Mouse (Mus musculus) neural tube, embryonic 11.5 days (tissue): ENCODE measurements around the gene Wnk2. TPM values are rescaled to one million over a fixed set of nuclear protein-coding genes. Genes with fewer than 3 reads are reported as not detected.

Source experiments
- ATAC-seq: fragments of 200-750 bp; cut with Nextera tagmentation; 2 replicates; pipeline ENCODE4 v1.8.0; 2017; ENCODE audit warnings: moderate number of reproducible peaks, mild to moderate bottlenecking, moderate TSS enrichment, moderate library complexity; ENCODE audit not compliant: insufficient read depth, low FRiP score, low TSS enrichment
- DNase-seq: peaks from one replicate; pipeline ENCODE4 v3.0.0-alpha.2; 2015; ENCODE audit warnings: low spot score
- H3K27ac ChIP-seq: fragments of 300-500 bp; sonication (generic); 2 replicates; pipeline ENCODE4 v1.5.1; 2014; ENCODE audit warnings: low read depth, mild to moderate bottlenecking, low read length
- H3K27me3 ChIP-seq: fragments of 300-500 bp; sonication (generic); 2 replicates; pipeline ENCODE4 v1.6.1; 2014; ENCODE audit warnings: mild to moderate bottlenecking, low read length, mixed read lengths; ENCODE audit not compliant: control insufficient read depth, insufficient read depth
- H3K36me3 ChIP-seq: fragments of 300-500 bp; sonication (generic); 2 replicates; pipeline ENCODE4 v1.6.1; 2014; ENCODE audit warnings: mild to moderate bottlenecking, low read length, moderate library complexity, mixed read lengths; ENCODE audit not compliant: control insufficient read depth, insufficient read depth
- H3K4me1 ChIP-seq: fragments of 300-500 bp; sonication (generic); 2 replicates; pipeline ENCODE4 v1.6.1; 2014; ENCODE audit warnings: low read length, mixed read lengths; ENCODE audit not compliant: control insufficient read depth, insufficient read depth
- H3K4me2 ChIP-seq: fragments of 300-500 bp; sonication (generic); 2 replicates; pipeline ENCODE4 v1.6.1; 2014; ENCODE audit warnings: low read depth, mild to moderate bottlenecking, moderate library complexity
- H3K4me3 ChIP-seq: fragments of 300-500 bp; sonication (generic); 2 replicates; pipeline ENCODE4 v1.5.1; 2014; ENCODE audit warnings: low read depth, low read length
- H3K9ac ChIP-seq: fragments of 300-500 bp; sonication (generic); 2 replicates; pipeline ENCODE4 v1.6.1; 2014; ENCODE audit warnings: mild to moderate bottlenecking, low read length
- H3K9me3 ChIP-seq: fragments of 300-500 bp; sonication (generic); 2 replicates; pipeline ENCODE4 v1.6.1; 2016; ENCODE audit warnings: low read length; ENCODE audit not compliant: control insufficient read depth
- whole genome bisulfite sequencing: fragments of 180-500 bp; shearing (Covaris S2); extraction: QIAGEN DNeasy Blood & Tissue Kit; methylation state at CpG from one replicate; pipeline ENCODE4 v1.1.7; 2014; 5-methylcytosine and 5-hydroxymethylcytosine counted together
- polyA plus RNA-seq: library from polyadenylated mRNA; unstranded; fragments of >200 nt; fragmentation: Nextera tagmentation; extraction: Ambion mirVana; gene quantifications from 2 replicates; pipeline ENCODE4 v1.2.1, GENCODE M21; 2014

Wnk2 gene
- polyA plus RNA-seq, 1 experiment from 2014 or later = 10.7 TPM

DNA sequence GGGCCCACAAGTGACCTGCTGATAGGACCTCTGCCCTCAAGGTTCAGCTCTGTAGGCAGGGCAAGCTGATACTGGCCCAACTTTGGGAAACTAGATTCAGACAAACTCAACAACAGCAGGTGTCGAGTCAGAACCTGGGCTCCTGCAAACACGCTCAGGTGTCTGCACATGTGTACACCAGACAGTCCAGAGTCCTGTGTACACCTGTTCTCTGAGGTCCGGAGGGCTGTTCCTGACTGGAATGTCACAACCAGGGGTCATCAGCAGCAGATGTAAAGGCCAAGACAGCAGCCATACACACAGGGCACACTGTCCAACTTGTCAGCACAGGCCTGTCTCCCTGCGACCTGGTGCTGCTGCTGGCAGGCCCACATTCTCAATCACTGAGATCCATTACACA lies 25.7 kb downstream of the Wnk2 start:
- H3K27ac ChIP-seq = no peak overlapping the region
- no peaks in the 10 kb centered on the region for H3K36me3 ChIP-seq
- 76% methylated on average over 4 of the region's 4 CpGs for WGBS
- no peak overlapping the region for H3K9ac ChIP-seq
- no peak overlapping the region for H3K4me3 ChIP-seq
- H3K4me2 ChIP-seq = no peak overlapping the region
- H3K27me3 ChIP-seq = no peaks in the 10 kb centered on the region
- no peak for ATAC-seq
- DNase-seq = no peak
- no peaks in the 10 kb centered on the region for H3K9me3 ChIP-seq
- no peaks in the 10 kb centered on the region for H3K4me1 ChIP-seq

DNA sequence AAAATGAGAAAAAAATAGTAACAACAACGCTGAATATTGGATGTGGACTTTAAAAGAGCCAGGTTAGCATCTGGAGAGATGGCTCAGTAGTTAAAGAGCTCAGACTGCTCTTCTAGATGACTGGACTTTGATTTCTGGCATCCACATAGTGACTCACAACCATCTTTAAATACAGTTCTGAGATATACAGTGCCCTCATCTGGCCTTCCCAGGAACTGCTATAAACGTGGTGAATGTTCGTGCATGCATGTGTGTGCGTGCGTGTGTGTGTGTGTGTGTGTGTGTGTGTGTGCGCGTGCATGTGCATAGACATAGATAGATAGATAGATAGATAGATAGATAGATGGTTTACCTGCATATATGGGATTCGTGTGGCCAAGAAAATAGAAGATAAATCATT lies 30.3 kb downstream of the Wnk2 start:
- DNase-seq = no peak
- Histone ChIP-seq H3K9me3 (no peaks in the 10 kb centered on the region), H3K27me3 (no peaks in the 10 kb centered on the region), H3K36me3 (no peaks in the 10 kb centered on the region), H3K4me3 (no peak overlapping the region), H3K27ac (no peak overlapping the region), H3K9ac (no peak overlapping the region), H3K4me1 (no peaks in the 10 kb centered on the region), H3K4me2 (no peak overlapping the region)
- ATAC-seq = no peak
- WGBS = 87% methylated on average over 8 of the region's 8 CpGs

- Histone ChIP-seq H3K4me2 (no peak overlapping the region), H3K27ac (no peak overlapping the region), H3K36me3 (no peaks in the 10 kb centered on the region), H3K4me1 (no peaks in the 10 kb centered on the region), H3K9me3 (no peaks in the 10 kb centered on the region), H3K9ac (no peak overlapping the region), H3K27me3 (no peaks in the 10 kb centered on the region), H3K4me3 (no peak overlapping the region)
- DNase-seq = no peak
- WGBS = 75% methylated on average over 14 of the region's 14 CpGs
- no peak for ATAC-seq
These were observed 32.9 kb downstream of the Wnk2 start for GRCm38 (mm10) chr13:49114921-49115320.

- no peaks in the 10 kb centered on the region for H3K9me3 ChIP-seq
- DNase-seq (no peak), ATAC-seq (no peak)
- 77% methylated on average over 4 of the region's 4 CpGs for WGBS
- no peak overlapping the region for H3K9ac ChIP-seq
- H3K4me1 ChIP-seq = no peaks in the 10 kb centered on the region
- no peak overlapping the region for H3K4me3 ChIP-seq
- H3K4me2 ChIP-seq = no peak overlapping the region
- no peak overlapping the region for H3K27ac ChIP-seq
- no peaks in the 10 kb centered on the region for H3K27me3 ChIP-seq
- H3K36me3 ChIP-seq = no peaks in the 10 kb centered on the region
These were observed 33.7 kb downstream of the Wnk2 start for GRCm38 (mm10) chr13:49114116-49114515.

GRCm38 (mm10) chr13:49113345-49113744 lies 34.5 kb downstream of the Wnk2 start:
- Histone ChIP-seq H3K4me3 (no peak overlapping the region), H3K9me3 (no peaks in the 10 kb centered on the region), H3K36me3 (no peaks in the 10 kb centered on the region), H3K9ac (no peak overlapping the region), H3K27ac (no peak overlapping the region), H3K4me2 (no peak overlapping the region), H3K27me3 (no peaks in the 10 kb centered on the region), H3K4me1 (no peaks in the 10 kb centered on the region)
- 32% methylated on average over 4 of the region's 4 CpGs for WGBS
- ATAC-seq (no peak), DNase-seq (no peak)

DNA sequence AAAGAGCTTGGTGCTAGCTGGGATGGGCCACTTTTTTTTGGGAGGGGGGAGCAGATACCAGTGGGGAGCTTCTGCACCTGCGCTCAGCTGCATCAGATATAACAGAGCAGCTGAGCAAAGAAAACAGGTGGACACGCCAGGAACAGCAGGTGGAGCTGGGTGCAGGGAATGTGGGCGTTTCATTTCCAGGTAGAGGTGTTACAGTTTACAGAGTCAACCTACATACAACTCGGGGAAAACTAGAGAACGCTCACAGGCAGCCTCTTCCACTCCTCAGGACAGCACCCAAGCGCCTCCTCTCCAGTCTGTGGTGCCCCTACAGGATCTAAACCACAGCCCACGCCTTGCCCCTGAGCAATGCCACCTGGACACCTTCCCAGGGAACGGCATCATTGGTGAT lies 35.2 kb downstream of the Wnk2 start:
- Histone ChIP-seq H3K9ac (no peak overlapping the region), H3K4me3 (no peak overlapping the region), H3K36me3 (no peaks in the 10 kb centered on the region), H3K27me3 (no peaks in the 10 kb centered on the region), H3K4me2 (no peak overlapping the region), H3K9me3 (no peaks in the 10 kb centered on the region), H3K27ac (no peak overlapping the region), H3K4me1 (no peaks in the 10 kb centered on the region)
- no peak for DNase-seq
- ATAC-seq = no peak
- WGBS = 89% methylated on average over 8 of the region's 8 CpGs

DNA sequence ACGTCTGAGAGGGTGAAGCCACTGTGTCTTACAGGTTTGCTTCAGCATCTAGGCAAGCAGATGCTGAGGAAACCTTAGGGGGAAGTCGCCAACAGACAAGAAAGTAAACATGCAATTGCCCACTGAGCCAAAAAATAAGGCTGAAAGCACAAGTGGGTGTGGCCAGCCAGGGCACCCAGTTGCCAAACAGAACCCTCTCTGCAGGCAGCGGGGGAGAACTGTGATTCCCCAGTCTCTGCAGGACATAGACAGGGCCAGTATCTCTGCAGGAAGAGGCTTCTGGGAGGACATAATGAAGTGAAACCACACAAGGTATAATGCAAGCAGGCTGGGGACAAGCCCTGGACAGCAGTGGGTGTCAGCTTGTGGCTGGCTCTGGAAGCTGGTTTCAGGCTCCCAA lies 38.1 kb downstream of the Wnk2 start:
- Histone ChIP-seq H3K27ac (no peak overlapping the region), H3K36me3 (no peaks in the 10 kb centered on the region), H3K4me1 (no peaks in the 10 kb centered on the region), H3K27me3 (no peaks in the 10 kb centered on the region), H3K9me3 (no peaks in the 10 kb centered on the region), H3K9ac (no peak overlapping the region), H3K4me3 (no peak overlapping the region), H3K4me2 (no peak overlapping the region)
- 75% methylated on average over 3 of the region's 3 CpGs for WGBS
- no peak for ATAC-seq
- DNase-seq = no peak

GRCm38 (mm10) chr13:49108119-49108846 lies 39.5 kb downstream of the Wnk2 start:
- no peak for ATAC-seq

DNA sequence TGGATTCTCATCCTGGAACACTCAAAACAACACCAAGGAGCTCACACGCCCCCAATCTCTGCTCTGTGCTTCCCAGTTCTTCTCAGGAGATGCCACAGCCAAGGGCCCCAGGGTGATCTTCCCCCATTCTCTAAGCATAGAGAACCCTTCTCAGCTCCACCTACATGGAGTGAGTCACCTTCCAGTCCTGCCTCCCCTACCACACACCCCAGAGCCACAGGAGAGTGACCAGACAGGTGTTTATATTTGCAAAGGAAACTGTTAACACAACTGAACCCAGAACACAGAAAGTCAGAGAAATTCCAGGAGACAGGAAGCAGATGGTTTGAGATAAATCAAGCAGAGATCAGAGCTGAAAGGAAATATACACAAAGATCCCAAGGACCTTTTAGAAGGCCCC lies 43.9 kb downstream of the Wnk2 start:
- no peak overlapping the region for H3K9ac ChIP-seq
- H3K27me3 ChIP-seq = no peaks in the 10 kb centered on the region
- no peak for ATAC-seq
- H3K4me2 ChIP-seq = no peak overlapping the region
- no peak overlapping the region for H3K27ac ChIP-seq
- 95% methylated on average over 1 of the region's 1 CpGs for WGBS
- no peaks in the 10 kb centered on the region for H3K36me3 ChIP-seq
- no peaks in the 10 kb centered on the region for H3K9me3 ChIP-seq
- no peak for DNase-seq
- H3K4me3 ChIP-seq = no peak overlapping the region
- no peaks in the 10 kb centered on the region for H3K4me1 ChIP-seq

More at GRCm38 (mm10) chr13:49108119-49108846, 39.5 kb downstream of the Wnk2 start:
- no peak overlapping the region for H3K9ac ChIP-seq
- H3K27ac ChIP-seq = no peak overlapping the region
- no peak overlapping the region for H3K4me3 ChIP-seq
- no peaks in the 10 kb centered on the region for H3K36me3 ChIP-seq
- no peak overlapping the region for H3K4me2 ChIP-seq
- 81% methylated on average over 8 of the region's 8 CpGs for WGBS
- no peaks in the 10 kb centered on the region for H3K4me1 ChIP-seq
- DNase-seq = no peak
- no peaks in the 10 kb centered on the region for H3K27me3 ChIP-seq
- H3K9me3 ChIP-seq = no peaks in the 10 kb centered on the region
